Mouse (Mus musculus): ENCODE measurements around the gene Lexm. TPM values are rescaled to one million over a fixed set of nuclear protein-coding genes. Genes with fewer than 3 reads are reported as not detected.

The Lexm gene
- polyA plus RNA-seq (2012; rRNA removed), result not detected in 2 replicates

GRCm38 (mm10) chr4:106617056-106617455, at the start of gene Lexm:
Gene Lexm (minus strand): TSS chr4:106617241.

GRCm38 (mm10) chr4:106650833-106651527, 33.9 kb upstream of the Lexm start, which contains the start of gene Pars2:
Gene Pars2 (plus strand): TSS chr4:106651069.

DNA sequence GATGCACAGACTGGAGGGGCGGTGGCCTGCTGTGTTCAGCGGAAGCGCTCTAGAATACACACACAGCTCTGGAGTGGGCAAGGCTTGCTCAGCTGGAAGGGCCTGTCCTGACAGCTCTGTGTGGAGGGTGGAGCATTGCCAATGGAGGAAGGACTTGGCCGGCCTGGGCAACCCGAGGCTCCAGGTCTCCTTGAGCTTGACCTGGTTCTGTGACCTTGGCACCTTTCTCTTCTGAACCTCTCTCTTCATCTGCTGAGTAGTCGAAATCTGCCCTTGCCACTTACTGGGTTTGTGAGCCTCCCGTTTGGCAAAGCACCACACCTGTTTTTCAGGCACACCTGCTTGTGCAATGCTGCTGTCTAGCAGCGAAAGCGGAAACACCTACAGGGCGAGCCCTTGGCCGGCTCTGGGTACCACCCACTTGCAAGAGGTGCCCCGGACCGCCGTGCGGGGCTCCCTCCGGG, 5.0 kb upstream of the Lexm start, which contains the start of gene Ttc22:
Gene Ttc22 (plus strand): TSS at position 403 of the 464 bp plus-strand sequence.

DNA sequence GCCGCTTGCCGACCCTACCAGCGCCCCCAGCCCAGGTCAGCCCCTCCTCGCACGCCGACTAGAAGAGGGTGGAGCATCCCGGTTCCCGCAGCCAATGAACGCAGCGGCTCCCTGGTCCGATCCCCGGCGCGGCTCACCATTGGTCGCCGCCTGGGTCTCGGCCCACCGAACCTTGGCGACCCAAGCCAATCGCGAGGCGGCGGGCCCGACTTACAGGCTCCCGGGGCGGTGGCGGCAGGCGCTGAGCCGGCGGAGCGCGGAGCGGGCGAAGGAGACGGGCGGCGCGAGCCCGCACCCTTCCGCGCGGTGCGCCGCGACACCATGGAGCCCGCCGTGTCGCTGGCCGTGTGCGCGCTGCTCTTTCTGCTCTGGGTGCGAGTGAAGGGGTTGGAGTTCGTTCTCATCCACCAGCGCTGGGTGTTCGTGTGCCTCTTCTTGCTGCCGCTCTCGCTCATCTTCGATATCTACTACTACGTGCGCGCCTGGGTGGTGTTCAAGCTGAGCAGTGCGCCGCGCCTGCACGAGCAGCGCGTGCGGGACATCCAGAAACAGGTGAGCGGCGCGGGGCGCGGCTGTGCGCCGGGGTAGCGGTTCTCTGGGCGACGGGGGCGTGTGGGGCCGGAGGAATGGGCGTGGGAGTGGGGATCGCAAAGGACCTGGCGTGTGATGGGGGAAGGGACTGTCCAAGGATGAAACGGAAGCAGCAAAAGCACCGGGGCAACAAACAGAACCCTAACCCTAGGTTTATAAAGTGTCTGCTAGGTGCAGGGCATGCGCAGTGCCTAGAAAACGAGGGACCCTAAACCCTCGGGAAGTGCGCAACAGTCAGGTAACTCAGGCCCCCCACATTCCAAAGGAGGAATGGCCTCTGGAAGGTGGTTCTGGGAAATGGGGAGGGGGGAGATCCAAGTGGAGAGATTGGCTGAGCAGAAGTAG, 55.9 kb downstream of the Lexm start, which contains the start of gene Dhcr24:
Gene Dhcr24 (plus strand): TSS at position 193 of the 936 bp plus-strand sequence.

Other genes with a start within 250 kb of the Lexm start
- 11.0 and 17.9 TPM in 2 replicates for gene Pcsk9, start 152.9 kb downstream of the Lexm start, polyA plus RNA-seq (2012; rRNA removed)
- gene Bsnd, start 125.0 kb downstream of the Lexm start, polyA plus RNA-seq (2012; rRNA removed), result not detected in 2 replicates
- 130 and 177 TPM in 2 replicates for gene Dhcr24, start 56.2 kb downstream of the Lexm start, polyA plus RNA-seq (2012; rRNA removed)
- 94.4 and 121 TPM in 2 replicates for gene Ttc22, start 5.2 kb upstream of the Lexm start, polyA plus RNA-seq (2012; rRNA removed)
- 8.4 and 9.5 TPM in 2 replicates for gene Pars2, start 33.8 kb upstream of the Lexm start, polyA plus RNA-seq (2012; rRNA removed)
- 39.6 and 39.7 TPM in 2 replicates for gene Ttc4, start 61.7 kb upstream of the Lexm start, polyA plus RNA-seq (2012; rRNA removed)
- 1.1 and 1.4 TPM in 2 replicates for gene Mroh7, start 113.7 kb upstream of the Lexm start, polyA plus RNA-seq (2012; rRNA removed)
- 0.20 and 0.24 TPM in 2 replicates for gene Fam151a, start 116.6 kb upstream of the Lexm start, polyA plus RNA-seq (2012; rRNA removed)
- 41.7 and 49.6 TPM in 2 replicates for gene Acot11, start 187.8 kb upstream of the Lexm start, polyA plus RNA-seq (2012; rRNA removed)

All from colon, adult 2 months (tissue).